Mouse (Mus musculus) fat pad, adult 2 months (tissue): ENCODE data around the gene Grk3.
A peak's percentile ranks its signal among the peaks of the same experiment; 100 is the strongest.

ENCODE experiments used
- DNase-seq: peaks from one replicate; pipeline ENCODE4 v3.0.0-alpha.2; 2011; ENCODE audit warnings: low read depth, low spot score; ENCODE audit errors: extremely low read depth

Grk3 gene

GRCm38 (mm10) chr5:113015236-113016061 lies at the start of gene Grk3:
Gene Grk3, minus strand, starts transcription at chr5:113015791.
- no peak for DNase-seq

GRCm38 (mm10) chr5:113054308-113054707 lies 38.7 kb upstream of the Grk3 start:
- DNase-seq: no peak

- no peak for DNase-seq
These were observed 35.1 kb upstream of the Grk3 start for GRCm38 (mm10) chr5:113050581-113051185.

GRCm38 (mm10) chr5:113049876-113050275 lies 34.3 kb upstream of the Grk3 start:
- DNase-seq: no peak

GRCm38 (mm10) chr5:113045511-113046273 lies 30.1 kb upstream of the Grk3 start:
- DNase-seq: no peak

- no peak for DNase-seq
These were observed 27.9 kb upstream of the Grk3 start for GRCm38 (mm10) chr5:113043531-113043930.

GRCm38 (mm10) chr5:113041567-113042071 lies 26.0 kb upstream of the Grk3 start:
- DNase-seq: peak; percentile 18

- no peak for DNase-seq
These were observed 25.2 kb upstream of the Grk3 start for GRCm38 (mm10) chr5:113040776-113041175.

- no peak for DNase-seq
These were observed 23.0 kb upstream of the Grk3 start for GRCm38 (mm10) chr5:113038601-113039000.

- DNase-seq: no peak
These were observed 19.8 kb upstream of the Grk3 start for GRCm38 (mm10) chr5:113035094-113036047.

GRCm38 (mm10) chr5:113031201-113031754 lies 15.7 kb upstream of the Grk3 start:
- DNase-seq: no peak

GRCm38 (mm10) chr5:113030082-113030481 lies 14.5 kb upstream of the Grk3 start:
- DNase-seq: no peak

- DNase-seq: no peak
These were observed 11.1 kb upstream of the Grk3 start for GRCm38 (mm10) chr5:113026706-113027105.

- no peak for DNase-seq
These were observed 8.7 kb upstream of the Grk3 start for GRCm38 (mm10) chr5:113024154-113024764.

GRCm38 (mm10) chr5:113018190-113018589 lies 2.6 kb upstream of the Grk3 start:
- DNase-seq: no peak

GRCm38 (mm10) chr5:113017004-113017403 lies 1.4 kb upstream of the Grk3 start:
- DNase-seq: no peak

GRCm38 (mm10) chr5:113014808-113015235 lies 769 bp downstream of the Grk3 start:
- DNase-seq: no peak

GRCm38 (mm10) chr5:113014111-113014807 lies 1.3 kb downstream of the Grk3 start:
- DNase-seq: no peak

- no peak for DNase-seq
These were observed 3.7 kb downstream of the Grk3 start for GRCm38 (mm10) chr5:113011926-113012325.
